Mouse (Mus musculus): ENCODE data around the gene Ptpn1. TPM values are rescaled to one million over a fixed set of nuclear protein-coding genes. Genes with fewer than 3 reads are reported as not detected.

The Ptpn1 gene
- total and polyA plus RNA-seq, 3 experiments, result 69.8 to 131 (median 77.6) TPM

- Histone ChIP-seq H3K4me2 (ENCODE audit: insufficient read depth, low read depth, poor library complexity, severe bottlenecking) (no peak overlapping the region), H3K27me3 (replicated peaks) (no peaks in the 10 kb centered on the region), H3K79me2 (replicated peaks; ENCODE audit: control insufficient read depth, extremely low read depth, insufficient read depth, poor library complexity, severe bottlenecking) (no peaks in the 10 kb centered on the region), H3K36me3 (replicated peaks in 1 of 2; ENCODE audit: control insufficient read depth in 1 of 2, insufficient read depth in 1 of 2, low read length in 1 of 2) (peaks cover 92 to 99% of the 10 kb centered on the region in 2 experiments), H3K9ac (ENCODE audit: insufficient read depth, low read depth) (no peak overlapping the region), H3K9me3 (replicated peaks; ENCODE audit: low read length) (no peaks in the 10 kb centered on the region), H3K27ac (ENCODE audit: insufficient read depth, low read depth) (no peak overlapping the region), H3K4me1 (ENCODE audit: control insufficient read depth in 1 of 2, insufficient read depth in 2 of 2) (peaks cover 0 to 15% of the 10 kb centered on the region in 2 experiments; a peak in 2 of 4 replicates), H3K4me3 (replicated peaks in 1 of 3; ENCODE audit: low read depth in 2 of 3, low read length in 2 of 3, poor library complexity in 1 of 3) (no peak overlapping the region)
- DNase-seq (ENCODE audit: extremely low read depth), result no peak
- dilution Hi-C loops (cut with MboI; ENCODE audit: extremely low pct_ligation_motif_present, extremely low pct_unique_long_range_greater_than_20kb, low sequenced_read_pairs), result no loop called here
- TF ChIP-seq E2F4 (IDR thresholded peaks at IDR 0.05; ENCODE audit: insufficient replicate concordance, low read depth, low read length), result no peak
- no peak for TF ChIP-seq JUN (IDR thresholded peaks at IDR 0.05; ENCODE audit: insufficient read depth, low read depth, low read length)
- TF ChIP-seq KAT2A (IDR thresholded peaks at IDR 0.05; ENCODE audit: insufficient replicate concordance, low read length), result no peak
- no peak for TF ChIP-seq MAX (IDR thresholded peaks at IDR 0.05; ENCODE audit: low read length)
- no peak for TF ChIP-seq MYC (IDR thresholded peaks at IDR 0.05; ENCODE audit: low read depth, low read length)
- no peak for TF ChIP-seq BHLHE40 (IDR thresholded peaks at IDR 0.05; ENCODE audit: low read depth, low read length)
- TF ChIP-seq IRF4 (IDR thresholded peaks at IDR 0.05; ENCODE audit: low read depth, low read length), result no peak
- TF ChIP-seq USF1 (IDR thresholded peaks at IDR 0.05; ENCODE audit: low read depth, low read length), result no peak
- TF ChIP-seq CHD1 (IDR thresholded peaks at IDR 0.05; ENCODE audit: low read depth, low read length), result no peak
- no peak for TF ChIP-seq MAZ (IDR thresholded peaks at IDR 0.05; ENCODE audit: low read depth, low read length)
- TF ChIP-seq USF2 (conservative IDR thresholded peaks at IDR 0.05; ENCODE audit: low read depth, low read length), result no peak
- in situ Hi-C loops (cut with MboI; ENCODE audit: low pct_ligation_motif_present, low pct_unique_long_range_greater_than_20kb, low sequenced_read_pairs), result no loop called here
Observed at GRCm38 (mm10) chr2:167972809-167973208, 41.0 kb downstream of the Ptpn1 start.

GRCm38 (mm10) chr2:167975746-167976145 lies 43.9 kb downstream of the Ptpn1 start:
- dilution Hi-C loops (cut with MboI; ENCODE audit: extremely low pct_ligation_motif_present, extremely low pct_unique_long_range_greater_than_20kb, low sequenced_read_pairs), result no loop called here
- H3K9ac ChIP-seq (ENCODE audit: insufficient read depth, low read depth), result no peak overlapping the region
- H3K9me3 ChIP-seq (replicated peaks; ENCODE audit: low read length), result no peaks in the 10 kb centered on the region
- no peak overlapping the region for H3K27ac ChIP-seq (ENCODE audit: insufficient read depth, low read depth)
- in situ Hi-C loops (cut with MboI; ENCODE audit: low pct_ligation_motif_present, low pct_unique_long_range_greater_than_20kb, low sequenced_read_pairs), result no loop called here
- peaks cover 0 to 21% of the 10 kb centered on the region in 2 experiments; a peak in 2 of 4 replicates for H3K4me1 ChIP-seq (ENCODE audit: control insufficient read depth in 1 of 2, insufficient read depth in 2 of 2)
- TF ChIP-seq GABPA (IDR thresholded peaks at IDR 0.05; ENCODE audit: insufficient replicate concordance, low read depth, low read length) (no peak), JUND (conservative IDR thresholded peaks at IDR 0.05; ENCODE audit: low read depth, low read length) (no peak), ZMIZ1 (IDR thresholded peaks at IDR 0.05; ENCODE audit: low read depth, low read length) (no peak), RAD21 (IDR thresholded peaks at IDR 0.05; ENCODE audit: low read depth, low read length) (no peak), TBP (conservative IDR thresholded peaks at IDR 0.05; ENCODE audit: low read depth, low read length) (no peak), UBTF (IDR thresholded peaks at IDR 0.05; ENCODE audit: low read depth, low read length) (no peak)
- H3K36me3 ChIP-seq (replicated peaks in 1 of 2; ENCODE audit: control insufficient read depth in 1 of 2, insufficient read depth in 1 of 2, low read length in 1 of 2), result peaks cover 83 to 97% of the 10 kb centered on the region in 2 experiments
- H3K4me2 ChIP-seq (ENCODE audit: insufficient read depth, low read depth, poor library complexity, severe bottlenecking), result no peak overlapping the region
- no peaks in the 10 kb centered on the region for H3K27me3 ChIP-seq (replicated peaks)
- no peak for DNase-seq (ENCODE audit: extremely low read depth)
- no peak overlapping the region for H3K4me3 ChIP-seq (replicated peaks in 1 of 3; ENCODE audit: low read depth in 2 of 3, low read length in 2 of 3, poor library complexity in 1 of 3)
- no peaks in the 10 kb centered on the region for H3K79me2 ChIP-seq (replicated peaks; ENCODE audit: control insufficient read depth, extremely low read depth, insufficient read depth, poor library complexity, severe bottlenecking)

Measured in CH12.LX (cell line).